Mouse (Mus musculus) mature B cell (primary cell): ENCODE results near the gene Ift122.
"Not testable (repeated sequence)": the region's sequence is repeated elsewhere in the genome, so short reads cannot be mapped to it uniquely, and the experiment has no call there.

Source experiments
- in situ Hi-C: fragments of 300-500 bp; cut with MboI; formaldehyde crosslinking; loops from 2 replicates; pipeline ENCODE4 v1.14.3; 2019

Gene Ift122

GRCm38 (mm10) chr6:115846640-115847411, 6.4 kb upstream of the Ift122 start:
- in situ Hi-C loops = no loop called here

- in situ Hi-C loops = no loop called here
Measured at GRCm38 (mm10) chr6:115848598-115849304, 4.5 kb upstream of the Ift122 start.

GRCm38 (mm10) chr6:115852446-115853090, 702 bp upstream of the Ift122 start:
- in situ Hi-C loops = no loop called here

- in situ Hi-C loops = no loop called here
Measured at GRCm38 (mm10) chr6:115853985-115854384, 715 bp downstream of the Ift122 start.

GRCm38 (mm10) chr6:115854432-115854831, 1.2 kb downstream of the Ift122 start:
- in situ Hi-C loops = no loop called here

GRCm38 (mm10) chr6:115855733-115856360, 2.6 kb downstream of the Ift122 start:
- in situ Hi-C loops = no loop called here

- in situ Hi-C loops = no loop called here
Measured at GRCm38 (mm10) chr6:115856361-115856745, 3.1 kb downstream of the Ift122 start.

- in situ Hi-C loops = no loop called here
Measured at GRCm38 (mm10) chr6:115859258-115859657, 6.0 kb downstream of the Ift122 start.

GRCm38 (mm10) chr6:115860027-115860556, 6.8 kb downstream of the Ift122 start:
- in situ Hi-C loops = no loop called here

- in situ Hi-C loops = no loop called here
Measured at GRCm38 (mm10) chr6:115863340-115863841, 10.1 kb downstream of the Ift122 start.

- in situ Hi-C loops = no loop called here
Measured at GRCm38 (mm10) chr6:115865246-115865645, 12.0 kb downstream of the Ift122 start.

- in situ Hi-C loops = not testable (repeated sequence)
Measured at GRCm38 (mm10) chr6:115867157-115867556, 13.9 kb downstream of the Ift122 start.

GRCm38 (mm10) chr6:115871318-115871717, 18.0 kb downstream of the Ift122 start:
- in situ Hi-C loops = not testable (repeated sequence)

GRCm38 (mm10) chr6:115877239-115877638, 24.0 kb downstream of the Ift122 start:
- in situ Hi-C loops = no loop called here

- in situ Hi-C loops = no loop called here
Measured at GRCm38 (mm10) chr6:115878694-115879093, 25.4 kb downstream of the Ift122 start.

- in situ Hi-C loops = no loop called here
Measured at GRCm38 (mm10) chr6:115879736-115880135, 26.5 kb downstream of the Ift122 start.

GRCm38 (mm10) chr6:115880751-115881150, 27.5 kb downstream of the Ift122 start:
- in situ Hi-C loops = no loop called here

GRCm38 (mm10) chr6:115884018-115884417, 30.7 kb downstream of the Ift122 start:
- in situ Hi-C loops = no loop called here

GRCm38 (mm10) chr6:115886894-115887293, 33.6 kb downstream of the Ift122 start:
- in situ Hi-C loops = no loop called here

GRCm38 (mm10) chr6:115888296-115888695, 35.0 kb downstream of the Ift122 start:
- in situ Hi-C loops = no loop called here

GRCm38 (mm10) chr6:115890601-115891000, 37.3 kb downstream of the Ift122 start:
- in situ Hi-C loops = no loop called here

- in situ Hi-C loops = no loop called here
Measured at GRCm38 (mm10) chr6:115891061-115891460, 37.8 kb downstream of the Ift122 start.
